Mouse (Mus musculus) neural tube, embryonic 11.5 days (tissue): Measurements from ENCODE around the gene Stau1. TPM values are rescaled to one million over a fixed set of nuclear protein-coding genes. Genes with fewer than 3 reads are reported as not detected.

ENCODE experiments used
- ATAC-seq: fragments of 200-750 bp; cut with Nextera tagmentation; 2 replicates; pipeline ENCODE4 v1.8.0; 2017; ENCODE audit warnings: moderate number of reproducible peaks, mild to moderate bottlenecking, moderate TSS enrichment, moderate library complexity; ENCODE audit not compliant: insufficient read depth, low FRiP score, low TSS enrichment
- DNase-seq: peaks from one replicate; pipeline ENCODE4 v3.0.0-alpha.2; 2015; ENCODE audit warnings: low spot score
- H3K27ac ChIP-seq: fragments of 300-500 bp; sonication (generic); 2 replicates; pipeline ENCODE4 v1.5.1; 2014; ENCODE audit warnings: low read depth, mild to moderate bottlenecking, low read length
- H3K27me3 ChIP-seq: fragments of 300-500 bp; sonication (generic); 2 replicates; pipeline ENCODE4 v1.6.1; 2014; ENCODE audit warnings: mild to moderate bottlenecking, low read length, mixed read lengths; ENCODE audit not compliant: control insufficient read depth, insufficient read depth
- H3K36me3 ChIP-seq: fragments of 300-500 bp; sonication (generic); 2 replicates; pipeline ENCODE4 v1.6.1; 2014; ENCODE audit warnings: mild to moderate bottlenecking, low read length, moderate library complexity, mixed read lengths; ENCODE audit not compliant: control insufficient read depth, insufficient read depth
- H3K4me1 ChIP-seq: fragments of 300-500 bp; sonication (generic); 2 replicates; pipeline ENCODE4 v1.6.1; 2014; ENCODE audit warnings: low read length, mixed read lengths; ENCODE audit not compliant: control insufficient read depth, insufficient read depth
- H3K4me2 ChIP-seq: fragments of 300-500 bp; sonication (generic); 2 replicates; pipeline ENCODE4 v1.6.1; 2014; ENCODE audit warnings: low read depth, mild to moderate bottlenecking, moderate library complexity
- H3K4me3 ChIP-seq: fragments of 300-500 bp; sonication (generic); 2 replicates; pipeline ENCODE4 v1.5.1; 2014; ENCODE audit warnings: low read depth, low read length
- H3K9ac ChIP-seq: fragments of 300-500 bp; sonication (generic); 2 replicates; pipeline ENCODE4 v1.6.1; 2014; ENCODE audit warnings: mild to moderate bottlenecking, low read length
- H3K9me3 ChIP-seq: fragments of 300-500 bp; sonication (generic); 2 replicates; pipeline ENCODE4 v1.6.1; 2016; ENCODE audit warnings: low read length; ENCODE audit not compliant: control insufficient read depth
- WGBS: fragments of 180-500 bp; shearing (Covaris S2); extraction: QIAGEN DNeasy Blood & Tissue Kit; methylation state at CpG from one replicate; pipeline ENCODE4 v1.1.7; 2014; 5-methylcytosine and 5-hydroxymethylcytosine counted together
- polyA plus RNA-seq: library from polyadenylated mRNA; unstranded; fragments of >200 nt; fragmentation: Nextera tagmentation; extraction: Ambion mirVana; gene quantifications from 2 replicates; pipeline ENCODE4 v1.2.1, GENCODE M21; 2014

The Stau1 gene
- polyA plus RNA-seq, 1 experiment from 2014 or later, result 103 TPM

DNA sequence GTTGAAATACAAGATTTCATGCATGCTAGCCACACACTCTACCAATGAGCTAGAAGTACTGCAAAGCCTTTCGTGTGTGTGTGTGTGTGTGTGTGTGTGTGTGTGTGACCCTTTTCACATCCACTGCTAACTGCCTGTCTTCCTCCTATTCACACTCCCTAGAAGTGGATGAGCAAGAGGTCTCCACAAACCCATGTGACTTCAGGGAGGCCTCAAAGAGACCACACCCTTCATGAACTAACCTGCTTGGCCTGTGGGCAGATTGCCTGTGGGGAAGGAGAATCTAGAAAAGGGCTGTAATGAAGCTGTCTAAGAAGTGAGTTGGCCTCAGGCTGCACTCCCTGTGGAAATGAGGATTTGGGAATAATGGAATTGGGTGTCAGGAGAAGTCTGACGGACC lies 96.9 kb downstream of the Stau1 start:
- ATAC-seq (no peak), DNase-seq (no peak)
- H3K27ac ChIP-seq, result no peak overlapping the region
- no peaks in the 10 kb centered on the region for H3K36me3 ChIP-seq
- H3K4me2 ChIP-seq, result no peak overlapping the region
- no peaks in the 10 kb centered on the region for H3K9me3 ChIP-seq
- H3K27me3 ChIP-seq, result no peaks in the 10 kb centered on the region
- 86% methylated on average over 2 of the region's 2 CpGs for WGBS
- no peaks in the 10 kb centered on the region for H3K4me1 ChIP-seq
- no peak overlapping the region for H3K4me3 ChIP-seq
- no peak overlapping the region for H3K9ac ChIP-seq

Other genes starting within 250 kb of the Stau1 start
- 10.4 and 11.5 TPM in 2 replicates for gene Trp53rkb, start 203.8 kb downstream of the Stau1 start, polyA plus RNA-seq
- 6.0 and 6.2 TPM in 2 replicates for gene Arfgef2, start 190.7 kb downstream of the Stau1 start, polyA plus RNA-seq
- gene Cse1l, start 90.3 kb downstream of the Stau1 start, polyA plus RNA-seq, result 200 and 202 TPM in 2 replicates
- 43.0 and 48.0 TPM in 2 replicates for gene Ddx27, start 18.9 kb upstream of the Stau1 start, polyA plus RNA-seq
- gene Znfx1, start 66.7 kb upstream of the Stau1 start, polyA plus RNA-seq, result 6.2 and 7.8 TPM in 2 replicates
- gene Kcnb1, start 193.9 kb upstream of the Stau1 start, polyA plus RNA-seq, result 1.1 TPM in 2 replicates
- 10.6 and 10.7 TPM in 2 replicates for gene Ptgis, start 244.3 kb upstream of the Stau1 start, polyA plus RNA-seq